In the genomic region with DNA sequence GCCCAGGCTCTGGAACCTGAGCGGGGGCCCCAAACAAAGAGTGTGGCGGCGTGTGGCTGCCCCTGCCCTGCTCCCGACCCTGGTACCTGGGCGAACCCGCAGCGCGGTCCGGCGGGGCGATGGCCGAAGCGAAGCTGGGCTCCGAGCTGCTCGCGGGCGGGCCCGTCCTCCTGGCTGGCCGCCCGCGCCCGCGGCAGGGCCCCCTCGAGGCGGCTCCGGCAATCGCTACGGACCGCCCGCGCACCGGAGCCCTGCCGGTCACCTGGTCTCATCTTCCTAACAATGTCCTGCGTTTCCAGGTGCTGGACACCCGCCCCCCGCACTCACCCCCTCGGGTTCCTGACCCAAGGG, we compare ENCODE assay signal across 8 mouse cellular contexts. TPM values are rescaled to one million over a fixed set of nuclear protein-coding genes. Genes with fewer than 3 reads are reported as not detected.
DNase-seq lines count a peak whose midpoint lies in the region; ATAC-seq and TF ChIP-seq lines count a peak whose summit lies in the region.

A gene (minus strand): TSS at position 143 of the 351 bp plus-strand sequence.

- no peaks in the 10 kb centered on the region; the same call in none of the 2 replicates for H3K27me3 ChIP-seq in testis, adult 2 months (ENCODE audit: control insufficient read depth, insufficient read depth, low read length)
- peaks cover 23% of the 10 kb centered on the region for H3K27me3 ChIP-seq in heart, embryonic 13.5 days (replicated peaks)
- no peaks in the 10 kb centered on the region for H3K27me3 ChIP-seq in kidney, postnatal 0 days (ENCODE audit: insufficient read depth, low read length)
- peaks cover 11% of the 10 kb centered on the region for H3K27me3 ChIP-seq in liver, embryonic 14.5 days (ENCODE audit: control insufficient read depth, insufficient read depth, low read length)
- peaks cover 7% of the 10 kb centered on the region; the same call in 1 of the 2 replicates for H3K27me3 ChIP-seq in neural tube, embryonic 12.5 days (replicated peaks)

- TF ChIP-seq POLR2A in testis, adult 2 months (IDR thresholded peaks at IDR 0.05; ENCODE audit: control insufficient read depth, low read depth, low read length), result no peak; the same call in 1 of the 2 replicates

- no peaks in the 10 kb centered on the region for H3K9me3 ChIP-seq in heart, embryonic 13.5 days
- H3K9me3 ChIP-seq in kidney, postnatal 0 days (replicated peaks; ENCODE audit: low read length), result no peaks in the 10 kb centered on the region
- no peaks in the 10 kb centered on the region for H3K9me3 ChIP-seq in liver, embryonic 14.5 days (ENCODE audit: control insufficient read depth, low read length)
- H3K9me3 ChIP-seq in neural tube, embryonic 12.5 days, result no peaks in the 10 kb centered on the region; the same call in 1 of the 2 replicates

- peaks cover 13% of the 10 kb centered on the region for H3K4me1 ChIP-seq in testis, adult 2 months (ENCODE audit: control insufficient read depth, insufficient read depth, low read length)
- peaks cover 42% of the 10 kb centered on the region for H3K4me1 ChIP-seq in heart, embryonic 13.5 days
- peaks cover 15% of the 10 kb centered on the region; the same call in 1 of the 2 replicates for H3K4me1 ChIP-seq in kidney, postnatal 0 days (replicated peaks; ENCODE audit: insufficient read depth, low read length)
- 0 out of 4 replicates have a peak, but pooled peaks cover 0 to 3% of the 10 kb centered on the region in 2 experiments for H3K4me1 ChIP-seq in liver, embryonic 14.5 days (replicated peaks; ENCODE audit: control insufficient read depth in 2 of 2, insufficient read depth in 2 of 2, low read length in 1 of 2)
- H3K4me1 ChIP-seq in neural tube, embryonic 12.5 days, result peaks cover 16% of the 10 kb centered on the region; the same call in 1 of the 2 replicates

- no peak for DNase-seq in testis, postnatal 14 days (ENCODE audit: low spot score)
- DNase-seq in embryo, embryonic 9.5 days (ENCODE audit: extremely low spot score), result peak; percentile 74
- peak; percentile 76 for DNase-seq in kidney, postnatal 0 days (ENCODE audit: low spot score)
- no peak for DNase-seq in liver, embryonic 14.5 days (ENCODE audit: low read depth in 3 of 3, low spot score in 3 of 3)
- DNase-seq in T-cell, adult 2 months (ENCODE audit: low spot score), result no peak

- peak within 1 kb of the TSS; percentile 56 for H3K4me3 ChIP-seq in testis, adult 2 months (ENCODE audit: control insufficient read depth, low read depth, low read length)
- H3K4me3 ChIP-seq in heart, embryonic 13.5 days, result peak within 1 kb of the TSS; percentile 75
- peak within 1 kb of the TSS; percentile 87 for H3K4me3 ChIP-seq in kidney, postnatal 0 days (replicated peaks; ENCODE audit: low read depth, low read length)
- H3K4me3 ChIP-seq in liver, embryonic 14.5 days (ENCODE audit: insufficient read depth in 1 of 2, low read depth in 2 of 2, low read length in 2 of 2), result peak within 1 kb of the TSS; percentile 59 to 61
- H3K4me3 ChIP-seq in neural tube, embryonic 12.5 days, result peak within 1 kb of the TSS; percentile 69

- no peaks in the 10 kb centered on the region for H3K36me3 ChIP-seq in testis, adult 2 months (ENCODE audit: control insufficient read depth, insufficient read depth, low read length)
- H3K36me3 ChIP-seq in heart, embryonic 13.5 days, result 0 out of 2 replicates have a peak, but pooled peaks cover 3% of the 10 kb centered on the region
- no peaks in the 10 kb centered on the region for H3K36me3 ChIP-seq in kidney, postnatal 0 days (ENCODE audit: insufficient read depth, low read length)
- no peaks in the 10 kb centered on the region for H3K36me3 ChIP-seq in liver, embryonic 14.5 days (replicated peaks; ENCODE audit: control insufficient read depth, insufficient read depth, low read depth)
- no peaks in the 10 kb centered on the region for H3K36me3 ChIP-seq in neural tube, embryonic 12.5 days

- ATAC-seq in heart, embryonic 13.5 days (ENCODE audit: extremely low read depth, insufficient number of reproducible peaks, low FRiP score, low TSS enrichment), result peak; percentile 47
- peak; percentile 80 for ATAC-seq in kidney, postnatal 0 days (replicated peaks; ENCODE audit: low FRiP score, low read depth)
- ATAC-seq in liver, embryonic 14.5 days (ENCODE audit: insufficient read depth), result peak; percentile 57; the same call in 1 of the 2 replicates
- peak; percentile 84 for ATAC-seq in neural tube, embryonic 12.5 days (ENCODE audit: low FRiP score, low read depth)

- peak within 1 kb of the TSS; percentile 95 for H3K9ac ChIP-seq in heart, embryonic 13.5 days
- peak within 1 kb of the TSS; percentile 96 for H3K9ac ChIP-seq in kidney, postnatal 0 days (ENCODE audit: low read depth, low read length)
- H3K9ac ChIP-seq in liver, embryonic 14.5 days (replicated peaks), result peak within 1 kb of the TSS; percentile 59
- H3K9ac ChIP-seq in neural tube, embryonic 12.5 days, result peak within 1 kb of the TSS; percentile 83

- WGBS in heart, embryonic 13.5 days, result under 1% methylated on average over 37 of the region's 37 CpGs
- under 1% methylated on average over 37 of the region's 37 CpGs for WGBS in kidney, postnatal 0 days
- WGBS in liver, embryonic 14.5 days (ENCODE audit: insufficient replicate concordance), result 0% methylated on average over 33 of the region's 37 CpGs
- under 1% methylated on average over 32 of the region's 37 CpGs for whole genome bisulfite sequencing in neural tube, embryonic 12.5 days

- TF ChIP-seq EP300 in liver, embryonic 14.5 days (IDR thresholded peaks at IDR 0.05; ENCODE audit: low read depth), result no peak

- no peak for TF ChIP-seq CTCF in testis, adult 2 months (IDR thresholded peaks at IDR 0.05; ENCODE audit: control insufficient read depth, insufficient read depth, insufficient replicate concordance, low read depth, low read length)
- peak; percentile 33; the same call in 1 of the 2 replicates for TF ChIP-seq CTCF in kidney, postnatal 0 days (IDR thresholded peaks at IDR 0.05; ENCODE audit: low read depth)
- no peak for TF ChIP-seq CTCF in liver, embryonic 14.5 days (IDR thresholded peaks at IDR 0.05; ENCODE audit: low read depth)

- peak within 1 kb of the TSS; percentile 35; the same call in 1 of the 2 replicates for H3K27ac ChIP-seq in testis, adult 2 months (ENCODE audit: control insufficient read depth, insufficient read depth, low read depth, low read length)
- H3K27ac ChIP-seq in heart, embryonic 13.5 days (replicated peaks), result peak within 1 kb of the TSS; percentile 87
- H3K27ac ChIP-seq in kidney, postnatal 0 days, result peak within 1 kb of the TSS; percentile 94
- H3K27ac ChIP-seq in liver, embryonic 14.5 days, result no peak within 1 kb of the TSS
- H3K27ac ChIP-seq in neural tube, embryonic 12.5 days, result no peak within 1 kb of the TSS

- H3K4me2 ChIP-seq in heart, embryonic 13.5 days, result peak within 1 kb of the TSS; percentile 89
- H3K4me2 ChIP-seq in kidney, postnatal 0 days (ENCODE audit: low read length), result peak within 1 kb of the TSS; percentile 95
- H3K4me2 ChIP-seq in liver, embryonic 14.5 days (ENCODE audit: low read depth), result peak within 1 kb of the TSS; percentile 77
- peak within 1 kb of the TSS; percentile 95 for H3K4me2 ChIP-seq in neural tube, embryonic 12.5 days (replicated peaks)

RNA-seq across cellular contexts. Expression of the gene that starts here (rescaled TPM):
- polyA plus RNA-seq in testis, adult 2 months (2012; rRNA removed), result 4.8 and 6.6 TPM in 2 replicates
- 14.5 and 15.2 TPM in 2 replicates for polyA plus RNA-seq in heart, embryonic 13.5 days (2015; fragmentation: Nextera tagmentation; extraction: Ambion mirVana)
- polyA plus RNA-seq in kidney, postnatal 0 days (2015; fragmentation: Nextera tagmentation; extraction: Ambion mirVana), result 17.6 and 18.2 TPM in 2 replicates
- 3.0 and 3.4 TPM in 2 replicates for polyA plus RNA-seq in liver, embryonic 14.5 days (2012; rRNA removed)
- polyA plus RNA-seq in liver, embryonic 14.5 days (2014; fragmentation: Nextera tagmentation; extraction: Ambion mirVana), result 2.0 TPM in 2 replicates
- polyA plus RNA-seq in neural tube, embryonic 12.5 days (2016; fragmentation: Nextera tagmentation; extraction: Ambion mirVana), result 12.4 and 12.6 TPM in 2 replicates

Comparison
In these comparisons a context has a peak if more than half of its experiments do, and no peak if none do; other contexts are left out.
1. H3K27ac ChIP-seq: peak in testis, adult 2 months (single experiment), heart, embryonic 13.5 days (single experiment) and kidney, postnatal 0 days (single experiment); none in liver, embryonic 14.5 days (single experiment) and neural tube, embryonic 12.5 days (single experiment).
2. DNase-seq: peak in embryo, embryonic 9.5 days (single experiment) and kidney, postnatal 0 days (single experiment); none in testis, postnatal 14 days (single experiment), liver, embryonic 14.5 days (0 of 3) and T-cell, adult 2 months (single experiment).
3. Peak in every context shown above with its lines, with median percentiles within 50 percentile points of each other: H3K4me3 ChIP-seq, ATAC-seq, H3K4me2 ChIP-seq and H3K9ac ChIP-seq.